Mouse (Mus musculus) kidney, postnatal 4 days (tissue): ENCODE data around the gene Bloc1s4.

Experiments
- DNase-seq, 2 experiments: peaks; one replicate each; pipeline ENCODE4 v3.0.0; 2021; ENCODE audit warnings: mixed read lengths in 2 of 2

Bloc1s4 gene

DNA sequence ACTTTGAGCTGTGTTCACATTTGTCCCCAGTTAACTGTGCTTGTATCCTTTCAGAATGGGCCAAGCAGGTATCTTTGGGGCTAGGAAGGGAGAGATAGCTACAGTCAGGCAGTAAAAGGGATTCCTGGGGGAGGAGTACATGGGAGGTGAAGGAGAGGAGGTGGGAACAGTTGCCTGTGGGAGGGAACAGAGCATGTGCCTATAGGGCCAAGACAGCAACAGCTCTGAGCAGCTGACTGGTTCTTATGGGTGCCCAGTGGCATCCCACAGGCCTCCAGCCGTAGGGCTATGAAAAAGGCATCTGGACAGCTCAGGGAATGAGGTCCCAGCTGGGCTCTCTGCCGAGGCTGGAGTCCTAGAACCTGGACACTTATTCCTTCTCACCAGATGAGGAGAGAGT lies 31.6 kb downstream of the Bloc1s4 start:
- no peak for DNase-seq

- DNase-seq, result no peak
Observed at GRCm38 (mm10) chr5:36714832-36715231, 33.6 kb downstream of the Bloc1s4 start.

DNA sequence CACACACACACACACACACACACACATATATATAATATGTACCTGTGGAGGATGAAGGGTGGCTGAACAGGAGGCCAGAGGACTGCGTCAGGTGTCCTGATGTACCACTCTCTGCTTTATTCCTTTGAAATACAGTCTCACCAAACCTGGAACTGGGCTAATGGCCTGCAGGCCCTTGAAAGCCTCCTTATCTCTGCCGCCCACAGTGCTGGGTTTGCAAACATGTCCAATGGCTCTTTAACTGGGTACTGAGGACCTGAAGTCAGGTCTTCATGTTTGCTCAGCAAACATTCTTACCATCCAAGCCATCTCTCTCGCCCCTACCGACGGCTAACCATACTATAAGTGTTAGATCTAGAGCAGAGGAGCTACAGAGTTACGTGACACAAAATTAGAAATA lies 34.8 kb downstream of the Bloc1s4 start:
- DNase-seq, result no peak

DNA sequence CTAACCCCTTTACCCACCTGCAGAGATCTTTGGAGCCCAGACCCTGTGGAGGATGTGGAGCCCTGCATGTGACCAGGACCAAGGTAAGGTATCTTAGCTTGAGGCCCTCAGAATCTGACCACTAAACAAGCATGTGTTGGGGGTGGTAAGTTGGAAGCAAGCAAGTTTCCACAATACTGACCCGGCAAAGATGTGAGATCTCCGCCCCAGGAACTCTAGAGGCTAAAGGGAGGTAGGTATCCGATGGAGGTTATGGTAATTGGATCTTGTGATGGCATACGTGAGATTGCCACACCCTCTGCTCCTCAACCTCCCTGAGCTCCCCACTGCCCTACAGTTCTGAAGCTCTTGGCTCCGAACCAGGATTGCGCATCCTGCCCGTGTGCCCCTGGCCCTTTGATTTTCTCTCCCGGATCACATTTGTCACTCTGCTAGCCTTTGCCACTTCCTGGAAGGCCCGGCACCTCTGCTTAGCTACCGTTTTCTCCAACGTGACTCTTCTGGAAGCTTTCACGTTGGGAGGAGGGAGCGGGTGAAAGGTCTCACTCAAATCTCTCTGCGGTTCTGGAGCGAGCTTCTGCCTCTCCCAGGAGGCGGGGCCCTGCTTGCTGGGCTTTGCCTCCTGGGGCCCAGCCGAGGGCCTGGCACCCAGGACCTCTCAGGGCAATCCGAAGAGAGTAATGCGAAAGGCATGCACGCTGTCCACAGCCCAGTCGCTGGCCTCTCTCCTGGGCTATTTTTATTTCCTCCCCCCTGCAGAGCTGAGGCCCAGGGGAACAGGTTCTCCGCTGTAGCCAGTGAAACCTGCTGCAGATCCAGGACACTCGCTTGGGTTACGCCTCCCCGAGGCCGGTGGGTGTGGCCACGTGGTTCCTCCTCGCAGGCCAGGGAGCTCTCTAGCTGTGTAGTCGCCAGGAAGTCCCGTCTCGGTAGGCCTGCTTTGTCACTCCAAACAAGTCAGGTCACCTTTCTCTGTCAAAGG lies 35.6 kb downstream of the Bloc1s4 start:
- DNase-seq, result peak; percentile 87 to 93

- no peak for DNase-seq
Observed at GRCm38 (mm10) chr5:36711863-36712262, 36.6 kb downstream of the Bloc1s4 start.

GRCm38 (mm10) chr5:36705792-36706191 lies 42.7 kb downstream of the Bloc1s4 start:
- no peak for DNase-seq

DNA sequence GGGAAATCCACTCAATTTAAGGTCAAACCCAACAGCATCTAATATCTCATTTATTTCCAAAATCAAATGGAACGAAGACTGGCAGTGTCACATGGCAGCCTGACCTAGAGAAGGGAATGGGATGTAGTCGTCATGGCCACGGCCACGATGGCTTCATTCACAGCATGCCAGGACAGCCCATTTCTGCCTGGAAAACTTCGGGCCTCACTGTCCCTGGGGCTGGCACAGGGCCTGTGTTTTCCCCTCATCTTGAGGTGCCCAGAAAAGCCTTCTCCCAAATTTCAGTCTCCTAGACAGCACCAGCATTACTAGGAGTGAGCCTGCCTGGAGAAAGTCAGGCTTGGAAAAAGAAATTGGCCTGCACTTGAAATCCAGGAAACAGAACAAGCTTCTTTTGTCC lies 43.1 kb downstream of the Bloc1s4 start:
- no peak for DNase-seq

GRCm38 (mm10) chr5:36704684-36705083 lies 43.8 kb downstream of the Bloc1s4 start:
- no peak for DNase-seq

- DNase-seq, result peak in 1 of 2 experiments; percentile 43
Observed at GRCm38 (mm10) chr5:36700939-36701620, 47.4 kb downstream of the Bloc1s4 start.

DNA sequence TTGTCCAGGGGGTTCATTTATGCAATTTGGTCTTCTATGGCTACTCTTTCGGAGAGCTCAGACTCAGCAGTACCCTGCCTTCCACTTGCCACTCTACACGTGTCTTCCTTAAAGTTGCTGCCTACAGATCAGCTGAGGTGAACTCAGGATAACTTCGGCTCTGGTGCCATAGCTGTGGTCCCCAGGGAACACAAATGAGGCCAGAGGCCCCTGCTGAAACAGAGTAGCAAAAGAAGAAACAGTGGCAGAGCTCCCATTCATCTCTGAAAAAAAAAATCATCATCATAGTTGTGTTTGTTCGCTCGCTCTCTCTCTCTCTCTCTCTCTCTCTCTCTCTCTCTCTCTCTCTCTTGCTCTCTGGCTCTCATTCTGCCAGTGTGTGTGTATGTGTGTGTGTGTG lies 49.8 kb downstream of the Bloc1s4 start:
- DNase-seq, result no peak

- DNase-seq, result no peak
Observed at GRCm38 (mm10) chr5:36698067-36698670, 50.3 kb downstream of the Bloc1s4 start.
